Mouse (Mus musculus) liver, postnatal 0 days (tissue): ENCODE results near the gene Rpl10a.

Experiments used
- CTCF ChIP-seq: sonication (generic); IDR thresholded peaks from 2 replicates; pipeline ENCODE4 v1.5.1; 2016; ENCODE audit warnings: antibody characterized with exemption, low read depth
- EP300 ChIP-seq: IDR thresholded peaks from 2 replicates; pipeline ENCODE4 v1.6.1; 2016; ENCODE audit warnings: antibody characterized with exemption, low read depth, mild to moderate bottlenecking

- TF ChIP-seq EP300 (no peak), CTCF (no peak)
Observed at GRCm38 (mm10) chr17:28323786-28324185, 4.5 kb upstream of the Rpl10a start.
